Mouse (Mus musculus) v-Abl transformed pro-B cells (cell line): ENCODE results near the gene Nos1ap.

ENCODE experiments used
- in situ Hi-C, 2 experiments: fragments of 400-800 bp; cut with MboI; formaldehyde crosslinking; loops; one replicate each; pipeline ENCODE4 v1.15.1; 2025; ENCODE audit not compliant: unreplicated experiment in 2 of 2

Gene Nos1ap

DNA sequence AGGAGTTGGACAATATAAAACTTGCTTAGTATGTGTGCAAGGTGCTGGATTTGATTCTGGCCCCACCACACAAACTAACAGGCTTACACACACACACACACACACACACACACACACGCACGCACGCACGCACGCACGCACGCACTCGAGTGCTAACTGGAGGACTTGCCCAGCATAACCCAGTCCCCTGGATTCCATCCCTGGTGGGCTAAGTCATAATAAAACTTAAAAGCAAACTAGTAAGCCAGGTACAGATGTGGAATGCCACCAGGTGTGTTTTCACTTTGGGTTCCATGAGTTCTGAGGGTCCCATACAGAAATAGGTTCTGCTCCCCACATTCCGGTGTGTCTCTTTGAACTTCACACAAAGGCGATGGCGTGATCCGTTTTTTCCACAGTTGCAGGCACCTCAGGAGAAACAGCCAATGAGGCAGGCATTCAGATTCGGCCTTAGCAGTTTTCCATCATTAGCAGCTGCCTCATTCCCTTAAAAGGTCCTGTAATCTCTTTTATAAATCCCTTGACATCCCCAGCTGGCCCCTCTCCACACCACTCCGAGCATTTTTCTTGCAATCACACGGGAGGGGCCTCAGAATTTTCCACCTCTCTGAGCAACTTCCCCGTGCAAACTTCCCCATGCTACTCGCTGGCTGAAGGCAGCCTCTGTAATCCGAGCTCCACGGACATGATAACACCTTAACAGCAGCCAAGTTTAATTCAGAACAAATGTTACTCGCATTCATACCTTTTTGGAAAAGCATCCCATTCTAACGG is 15.8 kb upstream of the Nos1ap start:
- in situ Hi-C loops: loop anchor here (25.0 kb wide), 2 partner anchors 393 to 643 kb away; partner anchors contain the start of genes Hsd17b7 (in 2 of the 2) and Uhmk1 (in 1 of the 2)

- in situ Hi-C loops: no loop called here
These were observed 4.9 kb upstream of the Nos1ap start for GRCm38 (mm10) chr1:170594575-170594974.

- in situ Hi-C loops: no loop called here
These were observed 870 bp upstream of the Nos1ap start for GRCm38 (mm10) chr1:170590531-170590930.

DNA sequence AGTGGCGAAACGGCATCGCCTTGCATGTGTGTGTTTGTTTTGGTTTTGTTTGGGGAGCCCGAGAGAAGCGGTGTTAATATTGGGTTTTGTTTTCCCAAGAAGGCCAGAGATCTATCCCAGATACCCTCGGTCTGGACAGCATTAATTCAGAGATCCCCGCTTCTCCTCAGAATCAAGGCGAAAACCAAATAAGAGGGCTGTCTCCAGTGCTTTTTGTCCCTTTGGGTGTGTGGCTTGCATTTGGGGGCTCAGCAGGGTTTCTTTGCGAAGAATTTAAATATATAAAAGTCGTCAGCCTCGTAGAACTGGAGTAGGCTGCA is 340 bp upstream of the Nos1ap start:
- in situ Hi-C loops: no loop called here

- in situ Hi-C loops: no loop called here
These were observed 812 bp downstream of the Nos1ap start for GRCm38 (mm10) chr1:170588879-170589218.

- in situ Hi-C loops: no loop called here
These were observed 1.3 kb downstream of the Nos1ap start for GRCm38 (mm10) chr1:170588353-170588752.

DNA sequence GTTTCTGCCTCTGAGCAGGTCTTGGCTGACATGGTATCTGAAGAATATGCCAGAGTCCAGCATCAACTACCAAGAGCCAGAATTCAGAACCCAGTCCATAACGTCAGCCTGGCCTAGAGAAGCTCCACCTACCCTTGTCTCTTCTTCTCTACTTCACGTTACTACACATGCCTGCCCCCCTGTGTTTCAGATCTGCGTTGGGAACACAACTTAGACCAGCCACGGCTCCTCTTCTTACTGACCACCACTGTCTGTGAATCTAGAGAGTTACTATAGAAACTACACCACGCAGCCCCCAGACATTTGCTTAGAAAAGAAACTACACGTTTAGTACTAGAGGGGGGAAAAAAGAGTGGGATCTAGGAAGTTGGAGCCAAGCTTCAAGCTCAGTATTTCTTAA is 2.9 kb downstream of the Nos1ap start:
- in situ Hi-C loops: no loop called here

- in situ Hi-C loops: no loop called here
These were observed 5.7 kb downstream of the Nos1ap start for GRCm38 (mm10) chr1:170583925-170584324.

GRCm38 (mm10) chr1:170582341-170582740 is 7.3 kb downstream of the Nos1ap start:
- in situ Hi-C loops: no loop called here

GRCm38 (mm10) chr1:170580485-170581110 is 9.1 kb downstream of the Nos1ap start:
- in situ Hi-C loops: no loop called here

DNA sequence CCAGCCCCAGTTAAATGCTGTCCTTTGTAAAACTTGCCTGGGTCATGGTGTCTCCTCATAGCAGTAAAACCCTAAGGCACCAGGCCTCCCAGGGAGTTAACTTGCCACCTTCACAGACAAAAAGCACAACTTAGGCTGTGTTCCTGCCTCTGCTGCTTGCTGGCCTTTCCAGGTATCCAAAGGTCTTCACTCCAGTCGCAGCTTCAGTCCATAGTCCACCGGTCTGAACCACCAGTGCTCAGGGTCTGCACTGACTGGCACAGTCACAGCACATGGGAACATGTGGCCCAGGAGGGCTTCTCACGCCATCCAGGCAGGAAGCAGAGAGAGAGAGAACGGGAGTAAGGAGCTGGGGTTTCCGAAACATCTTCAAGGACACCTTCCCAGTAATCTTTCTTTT is 10.2 kb downstream of the Nos1ap start:
- in situ Hi-C loops: no loop called here

GRCm38 (mm10) chr1:170579063-170579462 is 10.6 kb downstream of the Nos1ap start:
- in situ Hi-C loops: no loop called here

DNA sequence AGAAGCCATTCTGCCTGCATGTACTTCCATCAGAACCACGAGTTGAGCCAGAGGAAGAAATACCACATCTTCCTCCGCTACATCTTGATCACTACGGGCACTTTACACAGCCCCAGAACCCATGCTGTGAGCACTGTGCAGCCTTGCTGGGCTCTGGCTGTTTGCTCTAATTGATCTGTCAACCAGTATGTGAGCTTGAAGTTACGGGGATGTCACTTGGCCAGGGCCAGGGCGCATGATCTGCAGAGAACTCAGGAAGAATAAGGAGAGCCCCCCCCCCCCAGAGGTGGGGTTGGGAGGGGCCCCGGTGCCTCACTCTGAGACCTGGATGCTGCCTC is 13.0 kb downstream of the Nos1ap start:
- in situ Hi-C loops: no loop called here

- in situ Hi-C loops: no loop called here
These were observed 13.5 kb downstream of the Nos1ap start for GRCm38 (mm10) chr1:170576012-170576727.

DNA sequence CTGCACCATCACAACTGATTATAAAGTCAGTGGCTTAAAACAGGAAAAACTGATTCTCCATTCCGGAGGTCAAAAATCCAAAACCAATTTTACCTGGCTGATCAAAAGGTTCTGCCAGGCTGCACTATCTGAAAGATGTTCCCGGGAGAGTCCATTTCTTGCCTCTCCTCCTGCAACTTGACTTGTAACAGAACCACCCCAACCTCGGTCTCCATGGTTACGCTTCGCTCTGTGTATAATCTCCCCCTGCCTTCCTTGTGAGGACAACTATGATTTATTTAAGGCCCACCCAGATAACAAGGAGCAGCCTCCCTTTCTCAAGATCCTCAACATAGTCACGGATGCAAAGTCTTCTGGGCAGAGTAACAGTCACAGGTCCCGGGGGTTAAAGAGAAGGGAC is 16.5 kb downstream of the Nos1ap start:
- in situ Hi-C loops: no loop called here

DNA sequence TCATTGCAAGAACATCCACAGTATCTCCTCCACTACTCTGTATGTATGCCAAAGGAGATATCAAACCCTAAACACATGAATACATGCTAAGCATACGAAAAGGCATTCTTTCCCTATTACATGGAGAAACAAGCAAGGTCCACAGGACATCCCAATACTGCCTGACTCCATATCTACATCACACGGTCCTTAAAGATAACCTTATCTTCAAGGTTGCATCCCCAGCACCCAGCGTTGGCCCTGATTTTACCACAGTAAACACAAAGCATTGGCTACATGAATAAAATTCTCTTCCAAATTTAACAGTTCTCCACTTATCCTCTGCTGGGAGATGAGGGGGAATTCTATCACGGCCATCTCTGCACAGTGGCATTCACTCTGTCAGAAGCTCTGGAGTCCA is 22.7 kb downstream of the Nos1ap start:
- in situ Hi-C loops: no loop called here

DNA sequence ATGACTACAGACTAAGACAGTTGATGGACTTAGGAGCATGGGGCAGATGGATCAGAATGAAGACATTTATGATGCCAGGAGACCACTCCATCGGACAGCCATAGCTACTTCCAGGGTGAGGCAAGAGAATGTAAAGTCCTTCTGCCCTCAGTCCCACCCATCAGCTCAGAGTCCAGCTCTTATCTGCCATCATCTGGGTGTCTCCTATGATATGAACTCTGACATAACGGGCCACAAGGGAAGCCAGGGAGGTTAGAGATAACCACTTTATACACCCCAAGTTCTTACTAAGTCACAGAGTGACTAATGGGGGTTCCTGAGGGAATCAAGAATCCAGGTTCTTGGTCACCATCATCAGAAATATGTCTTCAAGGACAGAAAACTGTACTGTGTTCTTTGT is 23.1 kb downstream of the Nos1ap start:
- in situ Hi-C loops: no loop called here

DNA sequence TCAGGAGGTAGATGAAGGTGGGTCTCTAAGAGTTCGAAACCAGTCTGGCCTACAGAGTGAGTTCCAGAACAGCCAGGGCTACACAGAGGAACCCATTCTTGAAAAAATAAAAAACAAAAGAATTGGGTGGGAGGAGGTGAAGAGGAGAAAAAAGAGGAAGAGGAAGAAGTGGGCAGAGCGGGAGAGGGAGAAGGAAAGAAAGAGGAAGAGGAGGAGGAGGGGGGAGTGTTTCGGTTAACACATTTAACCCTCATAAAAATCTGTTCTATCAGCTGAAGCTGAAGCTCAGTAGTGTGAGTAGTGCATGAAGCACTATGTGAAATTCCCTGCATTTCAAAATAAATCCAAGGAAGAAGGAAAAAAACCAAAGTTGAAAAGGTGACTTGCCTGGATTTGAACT is 24.7 kb downstream of the Nos1ap start:
- in situ Hi-C loops: no loop called here

GRCm38 (mm10) chr1:170562431-170562830 is 27.2 kb downstream of the Nos1ap start:
- in situ Hi-C loops: no loop called here

- in situ Hi-C loops: no loop called here
These were observed 28.9 kb downstream of the Nos1ap start for GRCm38 (mm10) chr1:170560768-170561167.

- in situ Hi-C loops: no loop called here
These were observed 31.7 kb downstream of the Nos1ap start for GRCm38 (mm10) chr1:170557962-170558361.

DNA sequence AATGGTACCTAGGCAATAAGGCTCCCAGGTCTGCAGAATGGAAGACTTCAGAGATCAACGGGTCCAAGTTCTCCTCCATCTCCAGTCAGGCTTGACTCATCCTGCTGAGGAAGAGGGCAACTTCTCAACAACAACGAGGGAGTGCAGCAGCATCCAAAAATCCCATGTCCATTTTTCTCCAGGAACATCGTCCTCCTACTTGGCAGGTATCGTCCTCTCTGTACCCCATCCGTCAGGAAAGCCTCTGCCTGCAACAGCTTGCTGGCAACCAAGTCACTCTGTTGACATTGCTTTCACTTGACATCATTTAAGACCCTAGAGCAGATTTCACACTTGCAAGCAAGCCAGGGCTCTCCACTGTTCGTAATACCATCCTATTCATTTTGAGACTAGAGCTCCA is 33.0 kb downstream of the Nos1ap start:
- in situ Hi-C loops: no loop called here
